Mouse (Mus musculus) cerebellum, adult 2 months (tissue): ENCODE results near the gene Gm27179.
"Not testable (repeated sequence)": the region's sequence is repeated elsewhere in the genome, so short reads cannot be mapped to it uniquely, and the experiment has no call there.

Experiments
- CTCF ChIP-seq: fragments of 200-500 bp; IDR thresholded peaks from 2 replicates; pipeline ENCODE4 v1.5.1; 2011; ENCODE audit warnings: low read depth, mild to moderate bottlenecking, control low read depth, low read length, moderate library complexity, borderline replicate concordance; ENCODE audit not compliant: insufficient read depth
- POLR2A ChIP-seq: fragments of 200-500 bp; IDR thresholded peaks from 2 replicates; pipeline ENCODE4 v1.6.1; 2011; ENCODE audit warnings: low read length, control low read depth, borderline replicate concordance; ENCODE audit not compliant: insufficient read depth

- TF ChIP-seq CTCF, POLR2A: not testable (repeated sequence)
These were observed 45.2 kb upstream of the Gm27179 start for GRCm38 (mm10) chr14:69557550-69557949.
